Mouse (Mus musculus) G1E (cell line): Measurements from ENCODE around the gene Cyth1.

Experiments used
- CTCF ChIP-seq: IDR thresholded peaks from 2 replicates; pipeline ENCODE4 v1.5.1; 2012; ENCODE audit warnings: low read depth, low read length, inconsistent platforms, mixed read lengths
- GATA1 ChIP-seq: IDR thresholded peaks from 2 replicates; pipeline ENCODE4 v1.6.1; 2012; ENCODE audit warnings: borderline replicate concordance, low read length, inconsistent platforms, mixed read lengths
- TAL1 ChIP-seq: conservative IDR thresholded peaks from 2 replicates; pipeline ENCODE4 v1.6.1; 2012; ENCODE audit warnings: low read depth, low read length, inconsistent platforms, mixed read lengths

GRCm38 (mm10) chr11:118088896-118089295 lies 159.5 kb downstream of the Cyth1 start:
- TF ChIP-seq CTCF (no peak), GATA1 (no peak), TAL1 (no peak)
